Mouse (Mus musculus) E14TG2a.4 (cell line): ENCODE measurements around the gene Slc35e3.

Experiments used
- CTCF ChIP-seq: conservative IDR thresholded peaks from 2 replicates; pipeline ENCODE4 v1.5.1; 2014; ENCODE audit warnings: low read length
- NANOG ChIP-seq: IDR thresholded peaks from 2 replicates; pipeline ENCODE4 v1.6.1; 2014; ENCODE audit warnings: borderline replicate concordance, low read length, mixed read lengths
- POU5F1 ChIP-seq: IDR thresholded peaks from 2 replicates; pipeline ENCODE4 v1.6.1; 2014; ENCODE audit warnings: low read length, borderline replicate concordance

- TF ChIP-seq CTCF = no peak
- TF ChIP-seq POU5F1 = no peak
- TF ChIP-seq NANOG = no peak
These were observed 55.3 kb downstream of the Slc35e3 start for GRCm38 (mm10) chr10:117690770-117691296.
